Mouse (Mus musculus): ENCODE measurements around the gene Rab14. TPM values are rescaled to one million over a fixed set of nuclear protein-coding genes. Genes with fewer than 3 reads are reported as not detected.

Rab14 gene
- polyA plus RNA-seq, 1 experiment from 2014 or later = 434 TPM

DNA sequence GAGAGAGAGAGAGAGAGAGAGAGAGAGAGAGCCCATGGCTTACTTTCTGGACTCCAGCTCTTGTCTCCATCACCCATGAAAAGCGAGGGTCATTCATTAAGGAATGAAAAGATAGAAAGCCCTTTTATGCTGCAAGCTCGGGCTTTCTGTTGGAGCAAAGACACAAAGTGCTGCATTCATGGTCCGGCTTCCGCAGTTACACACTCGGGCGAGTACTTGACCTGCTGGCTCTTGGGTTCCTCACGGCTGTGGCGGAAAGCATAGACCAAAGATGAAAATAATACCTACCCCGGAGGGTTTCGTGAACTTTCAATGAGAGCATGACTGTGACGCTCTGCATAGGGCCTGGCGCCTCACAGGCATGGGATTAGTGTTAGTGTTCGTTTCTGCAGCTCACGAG lies 14.4 kb upstream of the Rab14 start:
- TF ChIP-seq EP300 (IDR thresholded peaks at IDR 0.05) (no peak), CTCF (IDR thresholded peaks at IDR 0.05) (no peak)
- 51% methylated on average over 14 of the region's 14 CpGs for WGBS
- Histone ChIP-seq H3K9ac (replicated peaks; ENCODE audit: low read depth) (no peak overlapping the region), H3K27me3 (replicated peaks; ENCODE audit: insufficient read depth, low read length) (no peaks in the 10 kb centered on the region), H3K36me3 (ENCODE audit: insufficient read depth, low read length) (no peaks in the 10 kb centered on the region), H3K4me3 (ENCODE audit: low read depth, low read length) (no peak overlapping the region), H3K4me1 (ENCODE audit: insufficient read depth, low read depth, low read length) (no peaks in the 10 kb centered on the region), H3K9me3 (ENCODE audit: low read length) (no peaks in the 10 kb centered on the region), H3K27ac (ENCODE audit: low read length) (no peak overlapping the region), H3K4me2 (replicated peaks; ENCODE audit: low read depth, low read length) (peak overlapping the region; percentile 35; the same call in 1 of the 2 replicates)
- DNase-seq (ENCODE audit: low spot score) (no peak), ATAC-seq (no peak)

DNA sequence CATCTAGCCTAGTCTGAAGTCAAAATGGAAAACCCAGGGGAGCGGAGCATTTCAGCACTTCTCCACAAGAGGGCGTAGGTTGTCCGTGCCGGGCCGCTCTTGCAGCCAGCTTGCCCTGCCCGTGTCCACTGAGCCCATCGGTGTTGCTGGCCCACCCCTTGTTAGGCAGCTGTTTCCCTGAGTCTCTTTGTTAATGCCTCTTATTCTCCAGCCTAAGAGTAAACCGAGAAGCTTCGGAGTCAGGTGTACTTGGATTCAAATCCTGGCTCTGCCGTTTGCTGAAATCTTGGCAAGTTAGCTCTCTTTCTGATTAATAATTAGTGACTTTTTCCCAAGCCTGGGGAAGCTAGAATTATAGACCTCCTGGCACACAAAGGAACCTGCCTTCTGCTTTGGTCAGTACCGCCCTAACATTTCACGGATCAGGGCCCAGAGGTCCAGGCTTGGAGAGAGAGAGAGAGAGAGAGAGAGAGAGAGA lies 14.0 kb upstream of the Rab14 start:
- peak; percentile 86 for ATAC-seq
- 6% methylated on average over 12 of the region's 12 CpGs for WGBS
- H3K27me3 ChIP-seq (replicated peaks; ENCODE audit: insufficient read depth, low read length) = no peaks in the 10 kb centered on the region
- H3K4me1 ChIP-seq (ENCODE audit: insufficient read depth, low read depth, low read length) = no peaks in the 10 kb centered on the region
- H3K4me2 ChIP-seq (replicated peaks; ENCODE audit: low read depth, low read length) = peak overlapping the region; percentile 35; the same call in 1 of the 2 replicates
- H3K27ac ChIP-seq (ENCODE audit: low read length) = no peak overlapping the region
- DNase-seq (ENCODE audit: low spot score) = peak; percentile 84
- H3K9ac ChIP-seq (replicated peaks; ENCODE audit: low read depth) = no peak overlapping the region
- TF ChIP-seq CTCF (IDR thresholded peaks at IDR 0.05) = peak; percentile 97
- TF ChIP-seq EP300 (IDR thresholded peaks at IDR 0.05) = no peak
- H3K36me3 ChIP-seq (ENCODE audit: insufficient read depth, low read length) = no peaks in the 10 kb centered on the region
- no peak overlapping the region for H3K4me3 ChIP-seq (ENCODE audit: low read depth, low read length)
- no peaks in the 10 kb centered on the region for H3K9me3 ChIP-seq (ENCODE audit: low read length)

DNA sequence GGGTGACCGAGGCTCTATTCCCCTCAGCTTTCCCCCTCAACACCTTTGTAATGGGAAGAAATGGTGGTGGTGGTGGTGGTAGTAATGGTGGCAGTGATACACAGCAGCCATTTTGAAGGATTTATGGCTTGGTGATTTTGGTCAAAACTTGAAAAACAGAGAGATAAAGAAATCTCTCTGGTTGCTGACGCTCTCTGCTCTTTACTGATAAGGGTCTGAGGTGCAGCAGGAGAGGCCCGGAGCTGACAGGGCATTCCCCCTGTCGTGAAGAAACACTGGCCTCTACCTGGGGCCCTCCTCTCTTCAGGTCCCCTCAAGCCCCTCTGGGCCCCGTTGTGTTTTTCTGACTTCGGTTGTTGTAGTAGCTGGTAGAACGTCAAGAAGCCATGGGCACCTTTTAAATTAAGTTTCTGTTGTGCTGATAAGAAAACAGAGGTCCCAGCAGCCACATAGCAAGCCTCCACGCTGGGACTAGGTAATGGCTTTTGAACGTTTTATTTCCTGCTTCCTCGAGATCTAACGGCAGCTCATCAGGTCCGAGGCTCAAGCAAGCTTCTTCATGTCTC lies 12.5 kb upstream of the Rab14 start:
- Histone ChIP-seq H3K36me3 (ENCODE audit: insufficient read depth, low read length) (no peaks in the 10 kb centered on the region), H3K27me3 (replicated peaks; ENCODE audit: insufficient read depth, low read length) (no peaks in the 10 kb centered on the region), H3K27ac (ENCODE audit: low read length) (no peak overlapping the region), H3K4me3 (ENCODE audit: low read depth, low read length) (no peak overlapping the region), H3K9me3 (ENCODE audit: low read length) (no peaks in the 10 kb centered on the region), H3K9ac (replicated peaks; ENCODE audit: low read depth) (no peak overlapping the region), H3K4me2 (replicated peaks; ENCODE audit: low read depth, low read length) (no peak overlapping the region), H3K4me1 (ENCODE audit: insufficient read depth, low read depth, low read length) (no peaks in the 10 kb centered on the region)
- no peak for TF ChIP-seq CTCF (IDR thresholded peaks at IDR 0.05)
- TF ChIP-seq EP300 (IDR thresholded peaks at IDR 0.05) = no peak
- no peak for ATAC-seq
- no peak for DNase-seq (ENCODE audit: low spot score)
- WGBS = 57% methylated on average over 12 of the region's 12 CpGs

DNA sequence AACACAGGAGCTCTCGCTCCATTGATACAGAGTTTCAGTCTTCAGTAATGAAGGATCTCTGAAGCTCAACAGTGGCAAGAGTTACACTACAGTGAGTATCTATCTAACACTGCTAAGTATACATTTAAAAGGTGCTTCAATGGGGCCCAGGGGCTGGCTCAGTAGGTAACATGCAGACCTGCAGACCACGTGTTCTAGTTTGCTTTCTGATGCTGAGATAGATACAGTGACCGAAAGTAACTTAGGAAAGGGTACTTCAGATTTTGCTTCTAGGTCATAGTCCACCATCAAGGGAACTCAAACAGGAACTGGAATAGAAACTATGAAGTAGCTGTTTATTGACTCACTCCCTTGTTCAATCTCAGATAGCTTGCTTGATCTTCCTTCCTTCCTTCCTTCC lies 10.8 kb upstream of the Rab14 start:
- DNase-seq (ENCODE audit: low spot score) (no peak), ATAC-seq (0 out of 2 replicates have a peak, but pooled peaks have one; percentile 7)
- H3K27me3 ChIP-seq (replicated peaks; ENCODE audit: insufficient read depth, low read length) = no peaks in the 10 kb centered on the region
- no peak overlapping the region for H3K9ac ChIP-seq (replicated peaks; ENCODE audit: low read depth)
- WGBS = 54% methylated on average over 3 of the region's 3 CpGs
- no peaks in the 10 kb centered on the region for H3K9me3 ChIP-seq (ENCODE audit: low read length)
- no peak overlapping the region for H3K4me3 ChIP-seq (ENCODE audit: low read depth, low read length)
- no peak overlapping the region for H3K27ac ChIP-seq (ENCODE audit: low read length)
- H3K4me1 ChIP-seq (ENCODE audit: insufficient read depth, low read depth, low read length) = no peaks in the 10 kb centered on the region
- TF ChIP-seq EP300 (IDR thresholded peaks at IDR 0.05) (no peak), CTCF (IDR thresholded peaks at IDR 0.05) (no peak)
- H3K4me2 ChIP-seq (replicated peaks; ENCODE audit: low read depth, low read length) = no peak overlapping the region
- H3K36me3 ChIP-seq (ENCODE audit: insufficient read depth, low read length) = no peaks in the 10 kb centered on the region

DNA sequence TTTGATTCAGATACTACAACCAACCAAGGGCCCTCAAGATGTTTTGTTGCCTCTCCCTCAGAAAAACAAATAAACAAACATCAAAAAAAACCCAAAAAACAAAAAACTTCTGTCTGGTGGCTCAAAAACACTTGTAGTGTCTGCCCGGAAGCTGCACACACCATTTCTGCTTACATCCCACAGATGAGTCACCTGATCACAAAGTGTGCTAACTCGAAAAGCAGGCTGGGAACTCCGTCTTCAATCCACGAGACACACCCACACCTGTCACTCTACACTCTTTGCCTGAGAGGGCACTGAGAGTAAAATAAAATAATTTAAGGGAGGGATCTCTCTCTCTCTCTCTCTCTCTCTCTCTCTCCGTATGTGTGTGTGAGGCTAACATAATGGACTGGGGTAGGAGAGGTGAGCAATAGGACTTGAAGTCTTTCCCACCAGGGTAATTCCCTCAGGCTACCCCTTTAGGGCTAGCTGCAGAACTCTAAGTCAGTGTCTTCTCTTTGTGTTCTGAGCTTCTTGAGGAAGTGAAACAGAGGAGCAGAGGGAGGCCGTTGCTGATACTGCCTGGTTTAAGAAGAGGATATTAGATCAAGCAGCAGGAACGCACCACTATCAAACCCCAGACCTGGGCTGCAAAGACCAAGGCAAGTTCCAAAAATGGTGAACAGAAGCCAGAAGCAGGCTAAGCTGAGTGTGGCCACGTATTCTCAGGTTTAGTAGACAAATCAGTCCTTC lies 8.2 kb upstream of the Rab14 start:
- Histone ChIP-seq H3K4me2 (replicated peaks; ENCODE audit: low read depth, low read length) (no peak overlapping the region), H3K9ac (replicated peaks; ENCODE audit: low read depth) (no peak overlapping the region), H3K27ac (ENCODE audit: low read length) (no peak overlapping the region), H3K36me3 (ENCODE audit: insufficient read depth, low read length) (no peaks in the 10 kb centered on the region), H3K27me3 (replicated peaks; ENCODE audit: insufficient read depth, low read length) (no peaks in the 10 kb centered on the region), H3K4me3 (ENCODE audit: low read depth, low read length) (no peak overlapping the region), H3K9me3 (ENCODE audit: low read length) (no peaks in the 10 kb centered on the region), H3K4me1 (ENCODE audit: insufficient read depth, low read depth, low read length) (no peaks in the 10 kb centered on the region)
- ATAC-seq (no peak), DNase-seq (ENCODE audit: low spot score) (no peak)
- no peak for TF ChIP-seq EP300 (IDR thresholded peaks at IDR 0.05)
- 45% methylated on average over 8 of the region's 8 CpGs for WGBS

DNA sequence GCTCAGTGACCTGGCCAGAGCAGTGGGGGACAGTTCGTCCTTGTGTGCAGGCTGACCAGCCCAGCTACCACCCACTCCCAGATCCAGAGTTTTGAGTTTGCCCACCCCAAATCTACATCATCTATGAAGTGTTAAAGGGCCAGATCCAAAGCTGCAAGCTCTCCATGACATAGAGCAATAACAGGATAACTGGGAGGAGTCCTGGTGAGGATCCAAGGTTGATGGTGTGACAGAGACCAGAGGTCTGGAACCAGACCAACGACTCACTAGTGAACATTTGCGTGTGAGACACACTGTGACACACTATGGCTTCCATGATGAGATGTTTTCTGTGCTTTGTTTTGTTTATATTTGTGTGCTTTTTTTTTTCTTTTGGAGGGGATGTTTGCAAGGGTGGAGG lies 7.1 kb upstream of the Rab14 start:
- Histone ChIP-seq H3K27ac (ENCODE audit: low read length) (no peak overlapping the region), H3K9ac (replicated peaks; ENCODE audit: low read depth) (no peak overlapping the region), H3K27me3 (replicated peaks; ENCODE audit: insufficient read depth, low read length) (no peaks in the 10 kb centered on the region), H3K36me3 (ENCODE audit: insufficient read depth, low read length) (no peaks in the 10 kb centered on the region), H3K4me1 (ENCODE audit: insufficient read depth, low read depth, low read length) (no peaks in the 10 kb centered on the region), H3K4me3 (ENCODE audit: low read depth, low read length) (no peak overlapping the region), H3K9me3 (ENCODE audit: low read length) (no peaks in the 10 kb centered on the region), H3K4me2 (replicated peaks; ENCODE audit: low read depth, low read length) (no peak overlapping the region)
- no peak for ATAC-seq
- DNase-seq (ENCODE audit: low spot score) = no peak
- WGBS = 61% methylated on average over 3 of the region's 3 CpGs
- TF ChIP-seq CTCF (IDR thresholded peaks at IDR 0.05) = no peak
- no peak for TF ChIP-seq EP300 (IDR thresholded peaks at IDR 0.05)

Measured in lung, postnatal 0 days (tissue).